Mouse (Mus musculus) gastrocnemius, postnatal 4 days (tissue): ENCODE data around the gene Lef1. TPM values are rescaled to one million over a fixed set of nuclear protein-coding genes. Genes with fewer than 3 reads are reported as not detected.

Experiments
- DNase-seq, 2 experiments: peaks; one replicate each; pipeline ENCODE4 v3.0.0; 2021 to 2022; ENCODE audit warnings: low spot score in 2 of 2, mixed read lengths in 2 of 2
- long read RNA-seq, 2 experiments: library from polyadenylated mRNA; stranded (forward); transcript quantifications; one replicate each; pipeline ENCODE4 v2.0.0; 2021
- total RNA-seq, 2 experiments: library from RNA; stranded (reverse); gene quantifications; 2 replicates each; pipeline ENCODE4 v1.2.3; 2021

Lef1 gene
- 1 to 10 TPM; 1.1 to 2.0 TPM for total RNA-seq
- long read RNA-seq, experiment 1, partial matches to known transcripts: 0 of 3 reads
- long read RNA-seq, experiment 1, other reads (novel, unspliced or antisense): 0 of 3 reads
- long read RNA-seq, experiment 2, partial matches to known transcripts: 0 of 5 reads
- long read RNA-seq, experiment 2, other reads (novel, unspliced or antisense): 0 of 5 reads

DNA sequence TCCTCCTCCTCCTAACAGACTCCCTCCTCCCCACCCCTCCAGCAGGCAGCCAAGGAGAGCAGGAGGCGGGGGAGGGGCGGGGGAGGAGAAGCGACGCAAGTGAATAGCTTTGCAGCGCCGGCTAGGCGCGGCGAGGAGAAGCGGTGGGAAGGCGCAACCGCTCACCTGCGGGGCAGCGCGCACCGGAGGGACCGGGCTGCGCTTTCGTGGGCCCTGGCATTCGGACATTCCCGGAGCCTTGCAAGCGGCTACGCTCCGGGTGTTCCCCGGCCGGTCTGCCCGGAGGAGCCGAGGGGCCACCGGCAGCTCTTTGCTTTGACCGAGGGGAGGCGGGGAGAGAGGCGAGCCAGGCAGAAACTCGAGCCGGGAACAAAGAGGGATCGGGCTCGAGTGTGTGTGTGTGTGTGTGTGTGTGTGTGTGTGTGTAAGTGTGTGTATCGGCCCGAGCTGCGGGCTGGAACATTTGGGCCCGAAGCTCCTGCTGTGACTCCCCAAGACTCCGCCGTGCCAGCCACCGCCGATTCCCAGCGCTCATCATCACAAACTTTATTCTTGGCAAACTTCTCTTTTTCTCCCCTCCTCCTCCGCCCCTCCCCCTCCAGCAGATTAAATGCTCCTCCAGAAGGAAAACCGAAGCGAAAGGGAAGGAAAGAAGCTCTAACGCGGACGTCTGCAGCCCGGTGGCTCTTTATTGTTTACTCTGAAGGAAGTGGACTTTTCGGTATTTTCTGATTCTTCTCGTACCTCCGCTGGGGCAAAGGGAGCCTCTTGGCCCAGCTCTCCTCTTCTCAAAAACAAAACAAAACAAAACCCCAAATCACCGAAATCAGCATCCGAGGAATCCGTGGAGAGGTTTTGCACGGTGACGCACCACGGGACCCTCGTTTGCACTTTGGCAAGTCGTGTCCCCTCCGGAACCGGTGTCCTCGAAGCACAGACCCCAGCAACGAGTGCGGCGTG lies at the start of gene Lef1:
TSS of gene Lef1 (plus strand) at position 281 of the 960 bp plus-strand sequence.
- peak in 1 of 2 experiments; percentile 29 for DNase-seq

DNA sequence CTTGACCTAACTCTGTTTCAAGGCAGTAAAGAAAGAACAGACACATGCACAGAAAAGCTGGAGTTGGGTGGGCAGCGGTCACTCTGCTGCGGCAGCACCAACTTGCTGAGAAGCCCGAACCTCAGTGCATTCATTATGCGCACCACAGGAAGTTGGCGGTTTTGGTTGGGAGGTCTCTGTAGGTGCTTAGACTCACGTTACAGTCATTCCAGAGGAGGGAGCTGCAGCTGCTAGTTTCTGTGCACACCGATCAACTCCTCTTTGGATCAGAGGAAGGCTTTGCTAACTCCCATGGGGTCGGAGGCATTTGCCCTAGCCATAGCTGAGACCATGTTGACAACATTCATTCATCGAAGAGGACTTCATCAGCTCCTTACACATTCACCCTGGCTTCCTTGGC lies 45.3 kb upstream of the Lef1 start:
- DNase-seq: no peak

DNA sequence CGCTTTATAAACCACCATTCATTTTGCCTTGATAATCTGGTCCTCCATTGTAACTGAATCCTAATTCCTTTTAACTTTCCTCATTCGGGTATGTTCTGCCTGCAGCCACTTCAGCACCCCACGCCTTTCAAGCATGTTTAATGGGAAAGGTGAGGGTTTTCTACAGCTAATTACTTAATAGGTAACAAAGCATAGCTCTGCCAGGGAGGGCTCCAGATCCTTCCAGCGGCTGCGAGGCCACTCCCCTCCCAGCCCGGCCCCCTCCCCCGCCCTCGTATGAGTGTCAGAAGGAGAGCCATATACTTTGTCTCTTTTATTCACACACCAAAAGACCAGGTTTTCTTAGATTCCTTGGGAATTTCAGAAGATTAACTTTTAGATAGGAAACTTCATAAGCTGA lies 44.1 kb upstream of the Lef1 start:
- no peak for DNase-seq

DNA sequence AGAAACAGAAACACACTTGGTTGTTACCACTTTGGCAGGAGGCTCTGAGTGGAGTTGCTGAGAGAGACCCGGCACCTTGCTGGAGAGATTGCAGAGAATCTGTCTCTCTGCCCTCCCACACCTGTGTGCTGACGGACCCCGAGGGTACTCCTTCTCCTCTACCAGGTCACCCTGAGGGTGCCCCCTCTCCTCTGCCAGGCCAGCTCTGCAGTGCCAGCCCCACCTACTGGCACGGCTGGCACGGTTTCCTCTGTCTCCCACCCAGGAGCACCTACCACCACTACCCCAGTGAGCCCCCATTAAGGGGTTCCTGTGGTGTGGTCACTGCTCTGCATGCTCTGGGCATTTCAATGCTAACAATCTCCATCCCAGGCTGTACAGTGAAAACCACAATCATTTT lies 42.3 kb upstream of the Lef1 start:
- DNase-seq: no peak

DNA sequence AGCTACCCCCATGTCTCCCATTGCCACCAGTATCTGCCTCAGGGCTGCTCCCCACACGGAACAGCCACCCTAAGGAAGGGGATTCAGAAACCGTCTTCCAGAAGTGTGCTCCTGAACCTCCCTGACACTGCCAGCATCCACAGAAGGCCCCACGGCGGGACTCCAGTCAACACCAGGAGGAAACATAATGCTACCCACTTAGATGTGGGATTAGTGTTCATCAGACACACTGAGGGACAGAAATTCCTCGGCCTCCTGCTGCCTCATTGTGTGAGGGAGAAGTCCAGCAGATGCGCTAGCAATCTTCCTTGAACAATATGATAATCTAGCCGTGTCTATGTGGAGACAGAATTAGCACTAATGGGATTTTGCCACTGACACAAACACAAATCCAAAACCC lies 40.1 kb upstream of the Lef1 start:
- DNase-seq: no peak

DNA sequence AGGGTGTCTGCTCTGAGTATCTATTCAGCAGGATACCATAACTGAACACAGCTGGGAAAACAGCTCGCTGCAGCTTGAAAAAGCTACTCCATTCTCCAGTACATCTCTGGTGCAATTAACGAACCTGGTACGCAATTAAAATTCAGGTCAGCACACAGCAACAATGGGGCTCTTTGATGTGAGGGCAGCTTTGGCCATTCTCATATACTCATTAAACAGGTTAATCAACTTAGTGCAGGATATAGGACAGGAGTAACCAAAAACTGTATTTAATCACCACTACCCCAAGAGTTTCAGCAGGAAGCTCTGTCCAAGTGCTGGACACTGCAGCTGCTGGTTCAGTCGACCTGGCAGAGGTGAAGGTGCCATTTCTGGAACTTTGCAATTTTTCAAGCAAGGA lies 37.6 kb upstream of the Lef1 start:
- no peak for DNase-seq

DNA sequence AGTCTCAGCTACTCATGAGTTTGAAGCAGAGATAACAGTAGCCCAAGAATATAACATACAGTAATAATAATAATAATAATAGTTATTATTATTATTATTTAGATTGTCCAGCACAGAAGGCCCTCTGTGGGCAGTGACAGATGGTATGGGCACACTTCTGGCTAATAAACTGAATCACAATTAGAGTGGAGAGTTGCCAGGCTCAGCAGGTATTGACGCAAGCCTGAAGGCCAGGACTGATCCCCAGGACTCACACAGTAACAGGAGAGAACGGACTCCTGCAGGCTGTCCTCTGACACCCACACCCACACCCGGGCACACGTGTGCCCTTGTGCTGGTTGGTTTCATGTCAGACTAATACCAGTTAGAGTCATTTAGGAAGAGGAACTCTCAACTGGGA lies 36.3 kb upstream of the Lef1 start:
- DNase-seq: no peak

DNA sequence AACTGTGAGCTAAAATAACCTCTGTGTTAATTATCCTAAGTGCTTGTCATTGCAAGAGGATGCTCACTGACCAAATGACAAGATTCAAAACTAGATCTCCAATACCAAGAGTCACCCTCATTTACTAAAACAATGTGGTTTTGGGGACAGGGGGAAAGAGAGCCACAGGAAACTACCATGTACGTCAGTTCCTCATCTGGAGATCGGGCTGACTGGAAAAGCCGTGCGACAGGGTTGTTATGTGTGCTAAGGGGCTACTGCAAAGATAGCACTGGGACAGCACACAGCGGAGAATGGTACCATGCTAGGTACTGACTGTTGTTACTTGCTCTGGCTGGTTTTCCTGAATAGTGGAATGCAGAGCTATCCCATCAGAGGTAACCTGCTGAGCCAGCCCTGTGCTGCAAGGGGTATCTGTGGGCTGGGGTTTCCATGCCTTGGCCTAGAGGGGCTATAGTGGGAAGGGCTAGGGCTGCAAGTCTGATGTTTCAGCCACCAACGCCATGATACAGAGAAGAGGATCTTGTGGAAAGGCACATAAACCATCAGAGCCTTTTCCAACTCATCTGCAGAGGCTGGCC lies 32.1 kb upstream of the Lef1 start:
- no peak for DNase-seq

DNA sequence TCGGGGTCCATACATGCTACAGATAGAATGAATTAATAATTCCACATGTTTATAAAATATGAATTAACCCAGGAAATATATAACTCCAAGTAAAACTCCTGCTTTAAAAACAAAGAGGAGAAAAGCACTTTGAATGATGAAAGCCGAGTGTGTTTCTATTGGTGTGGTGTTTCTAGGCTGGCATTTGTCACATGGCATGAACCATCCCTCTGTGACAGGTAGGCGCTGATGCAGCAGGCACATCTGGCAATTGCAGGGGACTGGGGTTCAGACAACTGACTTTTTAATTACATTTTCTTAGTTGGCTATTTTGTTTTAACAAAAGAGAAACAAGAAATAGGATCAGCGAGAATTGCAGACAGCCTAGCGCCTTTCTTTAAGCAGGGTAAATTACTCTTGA lies 31.6 kb upstream of the Lef1 start:
- DNase-seq: no peak

DNA sequence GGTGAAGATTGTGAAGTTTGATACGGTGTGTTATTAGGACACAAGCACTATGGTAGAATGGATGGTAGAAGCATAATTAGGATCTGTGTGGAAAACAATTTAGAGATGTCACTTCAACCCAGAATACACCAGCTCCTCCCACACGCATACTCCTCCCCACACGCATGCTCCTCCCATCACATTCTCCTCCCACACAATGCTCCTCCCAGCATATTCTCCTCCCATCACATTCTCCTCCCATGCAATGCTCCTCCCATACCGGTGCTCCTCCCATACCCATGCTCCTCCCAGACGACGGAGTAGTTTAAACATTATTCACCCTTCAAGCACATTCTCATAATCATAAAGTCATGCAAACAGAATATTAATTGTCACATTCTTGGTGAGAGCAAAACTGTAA lies 26.5 kb upstream of the Lef1 start:
- no peak for DNase-seq

DNA sequence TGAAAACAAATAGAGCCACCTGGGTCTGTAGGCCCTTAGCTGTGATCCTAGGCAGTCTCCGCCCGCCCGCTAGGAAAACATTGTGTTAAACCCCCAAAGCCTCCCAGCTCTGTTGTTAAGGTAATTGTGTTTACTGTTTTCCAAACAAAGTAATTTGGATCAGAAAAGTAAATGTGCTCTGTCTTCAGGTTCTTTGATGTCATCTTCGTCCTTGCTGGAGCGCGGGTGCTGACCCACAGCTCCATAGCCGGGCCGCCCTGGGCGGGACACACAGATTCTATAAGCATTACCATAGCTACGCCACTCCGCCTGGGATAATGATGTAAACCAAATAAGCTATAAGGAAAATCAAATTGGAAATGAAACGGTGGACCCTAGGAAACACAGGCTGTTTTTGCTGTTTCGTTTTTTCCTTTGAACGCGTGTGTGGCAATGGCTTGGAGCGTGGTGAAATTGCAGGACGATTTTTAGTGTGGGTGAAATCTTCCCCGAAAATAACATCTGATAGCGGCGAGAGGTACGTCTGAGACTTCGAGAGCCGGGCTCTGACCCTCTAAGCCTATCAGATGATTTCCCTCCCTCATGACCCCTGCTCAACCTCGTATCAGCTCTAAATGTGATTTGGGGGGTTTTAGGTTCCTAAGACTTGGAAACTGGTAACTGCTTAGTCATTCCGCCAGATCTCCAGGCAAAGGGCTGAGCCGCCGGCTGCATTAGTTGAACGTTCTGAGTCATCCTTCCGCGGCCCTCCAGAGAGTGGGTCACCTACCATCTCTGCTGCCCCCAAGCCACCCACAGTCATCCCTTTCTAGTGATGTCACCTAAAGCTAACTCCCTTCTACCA lies 25.3 kb upstream of the Lef1 start:
- no peak for DNase-seq

DNA sequence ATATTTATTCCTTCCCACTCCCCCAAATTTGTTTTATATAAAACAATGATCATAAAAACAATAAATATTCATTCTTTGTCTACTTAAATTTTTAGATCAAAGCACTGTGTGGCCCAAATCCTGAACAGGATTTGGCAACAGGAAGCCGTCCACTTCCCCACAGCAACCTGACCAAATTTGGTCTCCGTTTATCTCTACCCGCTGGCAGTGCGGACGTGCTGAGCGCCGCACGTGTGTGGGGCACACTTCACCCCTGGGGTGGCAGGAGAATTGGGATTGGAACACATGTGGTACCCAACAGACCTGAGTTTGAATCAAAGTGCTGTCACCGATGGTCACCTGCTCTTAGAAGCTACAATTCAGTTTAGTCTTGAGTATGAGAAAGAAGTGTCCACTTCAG lies 24.3 kb upstream of the Lef1 start:
- no peak for DNase-seq

DNA sequence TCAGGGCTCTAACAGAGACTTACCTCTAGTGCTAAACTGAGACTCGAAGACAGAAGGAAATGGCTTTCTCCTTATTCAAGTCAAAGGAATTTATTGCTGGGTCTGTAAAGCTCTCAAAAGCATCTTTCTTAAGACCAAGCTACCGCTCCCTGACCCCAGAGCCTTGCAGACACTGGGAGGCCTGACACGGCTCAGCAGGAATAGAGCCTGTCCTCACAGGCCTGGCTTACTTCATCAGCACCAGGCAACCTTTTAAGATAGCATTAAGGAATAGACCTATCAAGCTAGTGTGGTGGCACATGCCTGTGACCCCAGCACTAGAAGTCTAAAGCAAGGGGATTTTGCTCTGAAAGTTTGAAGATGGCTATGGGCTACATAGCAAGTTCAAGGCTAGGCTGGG lies 20.6 kb upstream of the Lef1 start:
- no peak for DNase-seq

DNA sequence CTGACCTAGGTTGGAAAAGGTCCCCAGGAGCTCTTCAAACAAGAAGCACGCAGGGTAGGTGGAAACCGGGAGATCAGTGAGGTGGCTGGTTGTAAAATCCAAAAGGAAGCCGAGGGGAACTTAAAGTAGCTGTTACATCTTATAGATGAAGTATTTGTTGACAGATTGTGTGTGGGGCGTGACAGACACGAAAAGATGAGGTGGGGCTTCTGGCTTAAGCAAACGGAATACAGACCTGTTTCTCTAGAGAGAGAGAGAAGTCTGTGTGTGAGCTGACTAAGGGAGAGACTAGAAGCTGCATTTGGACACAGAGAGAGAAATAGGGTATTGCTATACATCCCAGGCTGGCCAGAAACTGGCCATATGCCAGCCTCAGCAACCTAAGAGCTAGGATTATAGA lies 18.2 kb upstream of the Lef1 start:
- DNase-seq: no peak

DNA sequence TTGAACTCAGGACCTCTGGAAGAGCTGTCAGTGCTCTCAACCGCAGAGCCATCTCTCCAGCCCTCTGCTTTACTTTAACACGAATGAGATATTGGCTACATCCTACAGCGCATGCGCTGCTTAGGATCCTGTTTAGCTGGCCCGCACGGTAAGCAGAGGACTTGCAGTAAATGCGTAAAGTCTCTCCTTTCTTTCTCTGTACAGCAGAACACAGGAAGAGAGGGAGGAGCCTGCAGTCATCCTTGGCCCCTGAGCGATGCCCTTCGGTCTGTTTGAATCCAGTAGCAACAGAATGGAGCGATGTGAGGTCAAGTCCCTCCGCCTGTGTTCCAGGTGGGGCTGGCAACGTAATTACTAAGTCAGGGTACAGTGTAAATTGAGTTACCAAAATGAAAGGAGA lies 16.5 kb upstream of the Lef1 start:
- DNase-seq: no peak

DNA sequence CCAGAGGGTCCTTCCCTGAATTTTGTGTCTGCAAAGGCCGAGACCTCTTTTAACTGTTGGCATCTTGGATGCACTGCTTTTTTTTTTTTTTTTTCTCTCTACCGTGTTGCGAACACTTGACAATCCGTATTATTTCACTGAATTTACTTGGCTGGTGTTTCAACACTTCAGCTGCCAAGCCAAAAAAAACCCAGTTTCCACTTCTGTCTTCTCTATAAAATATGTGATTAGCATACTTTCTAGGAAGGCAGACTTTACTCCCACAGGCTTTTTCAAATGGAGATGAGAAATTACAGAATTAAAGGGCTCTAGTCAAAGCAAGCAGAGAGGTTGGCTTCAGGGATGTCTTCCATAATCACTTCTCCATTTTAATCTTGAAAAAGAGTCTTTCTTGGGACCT lies 14.2 kb upstream of the Lef1 start:
- no peak for DNase-seq

DNA sequence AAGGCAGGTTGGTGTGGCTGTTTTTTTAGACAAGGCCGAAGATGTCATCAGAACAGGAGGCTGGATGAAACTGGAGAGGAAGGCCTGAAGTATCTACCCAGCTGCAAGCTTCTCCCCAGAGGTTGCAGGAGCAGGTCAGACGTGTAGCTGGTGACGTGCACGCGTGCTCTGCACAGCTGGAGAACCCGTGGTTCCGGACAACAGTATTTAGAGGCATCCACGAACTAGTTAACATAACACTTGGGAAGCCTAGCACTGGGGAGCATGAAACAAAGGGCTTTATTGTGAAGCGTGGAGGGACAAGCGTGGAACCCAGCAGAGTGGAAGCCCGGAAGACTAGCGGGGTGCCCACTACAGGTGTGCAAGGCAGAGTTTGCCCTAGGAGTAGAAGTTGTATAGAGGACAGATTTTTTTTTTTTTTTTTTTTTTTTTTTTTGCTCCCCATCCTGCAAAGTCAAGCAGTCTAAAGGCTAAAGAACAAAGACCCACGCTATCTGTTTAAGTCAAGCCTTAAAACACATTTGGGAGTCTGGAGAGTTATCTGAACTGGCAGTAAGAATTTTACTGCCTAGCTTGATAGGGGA lies 8.0 kb upstream of the Lef1 start:
- DNase-seq: no peak

DNA sequence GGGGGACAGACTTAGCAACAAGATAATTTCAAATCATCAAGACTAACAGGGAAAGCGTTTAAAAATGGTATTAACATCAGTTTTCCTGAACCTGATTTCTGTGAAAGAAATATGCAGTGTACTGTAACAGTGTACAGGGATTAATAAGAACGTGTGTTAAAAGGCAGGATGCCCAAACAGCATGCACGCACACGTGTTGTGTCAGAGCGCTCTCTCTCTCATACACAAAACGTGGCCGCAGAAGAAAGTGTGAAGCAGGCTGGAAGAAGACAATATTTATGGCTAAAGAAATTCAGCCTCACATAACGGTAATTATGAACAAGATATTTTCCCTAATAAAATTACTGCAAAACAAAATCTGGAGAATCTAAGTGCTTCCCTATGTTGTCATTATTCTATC lies 4.9 kb upstream of the Lef1 start:
- DNase-seq: no peak

DNA sequence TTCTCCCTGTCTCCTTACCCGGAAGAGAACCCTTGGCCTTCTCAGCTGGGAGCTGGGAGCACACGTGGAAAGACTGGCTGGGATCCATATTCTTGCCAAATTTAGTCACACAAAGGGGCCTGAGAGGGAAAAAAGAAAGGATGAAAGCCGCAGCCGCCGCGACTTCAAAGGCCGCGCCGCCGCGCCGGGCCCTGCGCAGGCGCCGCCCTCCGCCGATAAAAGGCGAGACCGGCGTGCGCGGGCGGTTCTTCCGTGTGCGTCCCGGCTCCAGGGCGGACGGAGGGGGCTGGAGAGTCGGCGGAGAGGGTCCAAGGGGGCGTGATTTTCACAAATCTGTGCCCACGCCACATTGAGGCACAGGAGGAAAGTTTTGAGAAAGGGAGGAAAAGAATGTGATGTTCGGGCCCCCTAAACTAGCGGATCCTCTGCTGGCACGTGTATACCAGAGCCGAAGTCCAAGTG lies 4.3 kb upstream of the Lef1 start:
- DNase-seq: no peak

DNA sequence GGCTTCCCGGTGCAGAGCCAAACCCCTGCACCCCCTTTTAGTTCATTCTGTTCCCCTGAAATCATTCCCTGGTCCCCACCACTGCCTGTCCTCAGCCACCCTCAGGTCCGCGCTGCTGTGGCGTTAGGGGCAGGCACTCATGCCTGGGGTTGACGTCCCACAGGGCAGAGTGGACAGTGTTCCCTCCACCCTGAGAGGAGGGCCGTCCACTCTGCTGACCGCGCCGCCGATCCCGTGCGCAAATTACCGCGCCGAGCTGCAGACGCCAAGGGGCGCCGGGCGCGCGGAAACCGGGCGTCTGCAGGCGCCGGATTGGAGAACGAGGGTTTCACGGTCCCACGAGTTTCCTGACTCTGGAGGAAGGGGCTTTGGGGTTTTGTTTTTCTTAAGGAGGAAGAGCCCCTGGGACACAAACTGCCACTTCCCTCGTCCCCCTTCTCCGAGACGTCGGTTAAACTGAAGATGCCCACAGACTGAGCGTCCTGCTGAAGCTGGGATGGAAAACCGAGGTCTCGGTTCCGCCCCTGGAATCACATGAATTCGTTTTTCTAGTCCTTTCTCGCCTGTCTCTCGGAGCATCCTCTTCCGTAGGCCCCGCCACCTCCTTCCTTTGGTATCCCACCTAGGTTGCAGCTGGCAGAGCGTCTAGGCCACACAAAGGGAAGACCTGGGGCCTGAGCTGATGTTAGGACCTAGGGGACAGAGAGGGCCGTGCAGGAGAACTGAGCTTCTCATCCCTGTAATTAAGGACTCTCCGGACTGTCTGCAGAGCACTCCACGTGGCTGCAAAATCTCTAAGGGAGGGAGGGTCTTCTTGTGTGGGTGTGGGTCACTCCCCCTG lies 3.6 kb upstream of the Lef1 start:
- no peak for DNase-seq
